Mouse (Mus musculus) C2C12 (cell line): ENCODE data around the gene Cdca4. TPM values are rescaled to one million over a fixed set of nuclear protein-coding genes. Genes with fewer than 3 reads are reported as not detected.
A peak's percentile ranks its signal among the peaks of the same experiment; 100 is the strongest.

Source experiments
- H3K27me3 ChIP-seq: one replicate; pipeline ENCODE4 v1.6.1; 2011; ENCODE audit not compliant: control insufficient read depth, insufficient read depth, insufficient read length
- H3K36me3 ChIP-seq: one replicate; pipeline ENCODE4 v1.6.1; 2011; ENCODE audit not compliant: control insufficient read depth, insufficient read depth
- H3K4me3 ChIP-seq: one replicate; pipeline ENCODE4 v1.5.1; 2011; ENCODE audit warnings: mild to moderate bottlenecking, control low read depth; ENCODE audit not compliant: poor library complexity, insufficient read depth, severe bottlenecking
- H3K79me2 ChIP-seq: one replicate; pipeline ENCODE4 v1.6.1; 2011; ENCODE audit not compliant: control insufficient read depth, insufficient read depth
- H3K79me3 ChIP-seq: one replicate; pipeline ENCODE4 v1.6.1; 2011; ENCODE audit warnings: low read depth, control low read depth
- H3ac ChIP-seq: one replicate; pipeline ENCODE3; 2011; ENCODE audit warnings: low read depth; ENCODE audit not compliant: control insufficient read depth, insufficient read length
- CEBPB ChIP-seq: IDR thresholded peaks from one replicate; pipeline ENCODE4 v1.6.1; 2011; ENCODE audit warnings: low read depth, mild to moderate bottlenecking, control low read depth, moderate library complexity
- CTCF ChIP-seq: IDR thresholded peaks from one replicate; pipeline ENCODE4 v1.5.1; 2011; ENCODE audit not compliant: control insufficient read depth, insufficient read depth, insufficient read length
- FOSL1 ChIP-seq: IDR thresholded peaks from one replicate; pipeline ENCODE4 v1.8.0; 2011; ENCODE audit warnings: mild to moderate bottlenecking, low read length; ENCODE audit not compliant: poor library complexity, insufficient read depth, severe bottlenecking
- MAX ChIP-seq: IDR thresholded peaks from one replicate; pipeline ENCODE4 v1.6.1; 2011; ENCODE audit warnings: mild to moderate bottlenecking, control low read depth
- MYOD1 ChIP-seq: IDR thresholded peaks from one replicate; pipeline ENCODE4 v1.6.1; 2011; ENCODE audit warnings: low read depth; ENCODE audit not compliant: control insufficient read depth, insufficient read length
- MYOG ChIP-seq: IDR thresholded peaks from one replicate; pipeline ENCODE4 v1.6.1; 2011; ENCODE audit not compliant: control insufficient read depth, insufficient read length; ENCODE audit errors: extremely low read depth
- USF1 ChIP-seq: IDR thresholded peaks from one replicate; pipeline ENCODE4 v1.6.1; 2011; ENCODE audit warnings: low read depth, mild to moderate bottlenecking, control low read depth, moderate library complexity
- polyA plus RNA-seq: library from polyadenylated mRNA; unstranded; fragments of >200 nt; fragmentation: generic; extraction: Trizol; gene quantifications from one replicate; pipeline ENCODE4 v1.2.1, GENCODE M21; 2012; ENCODE audit warnings: missing spikeins

Gene Cdca4
- polyA plus RNA-seq, 1 experiment: 61.9 TPM

- Histone ChIP-seq H3ac (peak overlapping the region; percentile 58), H3K4me3 (peak overlapping the region; percentile 45)
These were observed 21.0 kb downstream of the Cdca4 start for GRCm38 (mm10) chr12:112808212-112808586.

GRCm38 (mm10) chr12:112807796-112808195 is 21.4 kb downstream of the Cdca4 start:
- Histone ChIP-seq H3K79me3 (peaks cover 1% of the 10 kb centered on the region), H3K27me3 (no peaks in the 10 kb centered on the region), H3K79me2 (peaks cover 15% of the 10 kb centered on the region), H3K36me3 (no peaks in the 10 kb centered on the region), H3ac (no peak overlapping the region), H3K4me3 (no peak overlapping the region)
- TF ChIP-seq CEBPB: no peak
- no peak for TF ChIP-seq MYOD1
- TF ChIP-seq MAX: no peak
- no peak for TF ChIP-seq MYOG
- no peak for TF ChIP-seq CTCF
- no peak for TF ChIP-seq USF1
- TF ChIP-seq FOSL1: no peak

More at GRCm38 (mm10) chr12:112808212-112808586, 21.0 kb downstream of the Cdca4 start:
- Histone ChIP-seq H3K79me3 (peaks cover 1% of the 10 kb centered on the region), H3K27me3 (no peaks in the 10 kb centered on the region), H3K79me2 (peaks cover 15% of the 10 kb centered on the region), H3K36me3 (no peaks in the 10 kb centered on the region)
- TF ChIP-seq MYOG: no peak
- TF ChIP-seq CEBPB: no peak
- no peak for TF ChIP-seq FOSL1
- TF ChIP-seq MAX: no peak
- no peak for TF ChIP-seq USF1
- TF ChIP-seq CTCF: no peak
- TF ChIP-seq MYOD1: no peak

GRCm38 (mm10) chr12:112806044-112806443 is 23.2 kb downstream of the Cdca4 start:
- no peaks in the 10 kb centered on the region for H3K36me3 ChIP-seq
- no peaks in the 10 kb centered on the region for H3K27me3 ChIP-seq
- peaks cover 1% of the 10 kb centered on the region for H3K79me3 ChIP-seq
- H3K4me3 ChIP-seq: no peak overlapping the region
- no peak for TF ChIP-seq USF1
- TF ChIP-seq MYOD1: peak; percentile 67
- no peak for TF ChIP-seq CEBPB
- TF ChIP-seq FOSL1: no peak
- no peak for TF ChIP-seq MYOG
- peak; percentile 35 for TF ChIP-seq MAX
- no peak for TF ChIP-seq CTCF
- H3ac ChIP-seq: no peak overlapping the region
- peaks cover 26% of the 10 kb centered on the region for H3K79me2 ChIP-seq

GRCm38 (mm10) chr12:112804046-112804445 is 25.2 kb downstream of the Cdca4 start:
- H3K27me3 ChIP-seq: no peaks in the 10 kb centered on the region
- TF ChIP-seq CTCF: no peak
- TF ChIP-seq MYOG: no peak
- no peak for TF ChIP-seq USF1
- TF ChIP-seq MYOD1: no peak
- TF ChIP-seq FOSL1: no peak
- no peak for TF ChIP-seq MAX
- no peak for TF ChIP-seq CEBPB

GRCm38 (mm10) chr12:112802917-112803316 is 26.3 kb downstream of the Cdca4 start:
- Histone ChIP-seq H3K36me3 (no peaks in the 10 kb centered on the region), H3K4me3 (no peak overlapping the region), H3ac (no peak overlapping the region), H3K27me3 (no peaks in the 10 kb centered on the region), H3K79me2 (peaks cover 25% of the 10 kb centered on the region), H3K79me3 (no peaks in the 10 kb centered on the region)
- TF ChIP-seq CTCF: no peak
- TF ChIP-seq CEBPB: no peak
- no peak for TF ChIP-seq USF1
- TF ChIP-seq FOSL1: no peak
- TF ChIP-seq MYOD1: no peak
- TF ChIP-seq MAX: no peak
- TF ChIP-seq MYOG: no peak

More at GRCm38 (mm10) chr12:112804046-112804445, 25.2 kb downstream of the Cdca4 start:
- Histone ChIP-seq H3K79me2 (peaks cover 25% of the 10 kb centered on the region), H3K4me3 (no peak overlapping the region), H3K79me3 (no peaks in the 10 kb centered on the region), H3K36me3 (no peaks in the 10 kb centered on the region), H3ac (no peak overlapping the region)
